Mouse (Mus musculus) forebrain, embryonic 14.5 days (tissue): ENCODE results near the gene Gm15128. TPM values are rescaled to one million over a fixed set of nuclear protein-coding genes. Genes with fewer than 3 reads are reported as not detected.
"Not testable (repeated sequence)": the region's sequence is repeated elsewhere in the genome, so short reads cannot be mapped to it uniquely, and the experiment has no call there.

ENCODE experiments used
- ATAC-seq: fragments of 200-750 bp; cut with Nextera tagmentation; 2 replicates; pipeline ENCODE4 v1.8.0; 2017; ENCODE audit warnings: mild to moderate bottlenecking, moderate library complexity
- DNase-seq: peaks from one replicate; pipeline ENCODE4 v3.0.0-alpha.2; 2015; ENCODE audit warnings: low spot score
- H3K27ac ChIP-seq: fragments of 300-500 bp; sonication (generic); 2 replicates; pipeline ENCODE4 v1.5.1; 2014; ENCODE audit warnings: low read depth, mild to moderate bottlenecking, control low read depth, low read length, moderate library complexity
- H3K27me3 ChIP-seq: fragments of 300-500 bp; sonication (generic); replicated peaks from 2 replicates; pipeline ENCODE4 v1.6.1; 2014; ENCODE audit warnings: low read length, control low read depth, mixed read lengths; ENCODE audit not compliant: control insufficient read depth, insufficient read depth
- H3K36me3 ChIP-seq: fragments of 300-500 bp; sonication (generic); 2 replicates; pipeline ENCODE4 v1.6.1; 2014; ENCODE audit warnings: low read length, control low read depth; ENCODE audit not compliant: control insufficient read depth, insufficient read depth
- H3K4me1 ChIP-seq: fragments of 300-500 bp; sonication (generic); 2 replicates; pipeline ENCODE4 v1.6.1; 2014; ENCODE audit warnings: antibody characterized with exemption, low read length, control low read depth; ENCODE audit not compliant: control insufficient read depth, insufficient read depth
- H3K4me2 ChIP-seq: fragments of 300-500 bp; sonication (generic); 2 replicates; pipeline ENCODE4 v1.6.1; 2014; ENCODE audit warnings: mild to moderate bottlenecking, control low read depth, low read length
- H3K4me3 ChIP-seq: fragments of 300-500 bp; sonication (generic); 2 replicates; pipeline ENCODE4 v1.5.1; 2014; ENCODE audit warnings: low read depth, low read length, control low read depth
- H3K9ac ChIP-seq: fragments of 300-500 bp; sonication (generic); 2 replicates; pipeline ENCODE4 v1.6.1; 2014; ENCODE audit warnings: mild to moderate bottlenecking, low read length, control low read depth, moderate library complexity
- H3K9me3 ChIP-seq: fragments of 300-500 bp; sonication (generic); replicated peaks from 2 replicates; pipeline ENCODE4 v1.6.1; 2016; ENCODE audit warnings: low read length, control low read depth, mixed read lengths; ENCODE audit not compliant: control insufficient read depth
- WGBS: fragments of 180-500 bp; shearing (Covaris S2); extraction: QIAGEN DNeasy Blood & Tissue Kit; methylation state at CpG from one replicate; pipeline ENCODE4 v1.1.7; 2014; 5-methylcytosine and 5-hydroxymethylcytosine counted together
- polyA plus RNA-seq: library from polyadenylated mRNA; unstranded; fragments of >200 nt; fragmentation: Nextera tagmentation; extraction: Ambion mirVana; gene quantifications from 2 replicates; pipeline ENCODE4 v1.2.1, GENCODE M21; 2014

Gene Gm15128
- not detected in 2 replicates for polyA plus RNA-seq

DNA sequence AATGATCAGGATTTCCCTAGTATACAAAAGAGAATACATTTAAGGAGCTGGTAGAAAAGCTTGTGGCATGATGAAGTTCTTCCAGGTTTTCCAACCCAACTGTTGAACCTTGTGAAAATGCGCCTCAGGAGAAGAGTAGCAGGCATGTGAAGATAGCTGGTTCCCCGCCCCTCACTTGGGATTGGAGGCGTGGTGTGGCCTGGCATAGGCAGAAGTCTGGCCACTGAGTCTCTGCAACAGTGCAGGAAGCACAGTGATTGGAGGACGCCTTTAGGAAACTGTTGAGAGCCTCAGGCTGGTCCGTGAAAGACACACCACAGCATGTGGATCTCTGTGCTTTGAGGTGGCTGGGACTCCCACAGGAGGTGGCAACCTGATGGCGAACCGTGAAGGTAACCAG, at the start of gene Gm15128:
Gm15128 (plus strand) TSS at position 301 of the 400 bp plus-strand sequence.
- not testable (repeated sequence) for DNase-seq, H3K27ac ChIP-seq, H3K9ac ChIP-seq, H3K4me2 ChIP-seq, H3K4me3 ChIP-seq, ATAC-seq, H3K4me1 ChIP-seq, H3K9me3 ChIP-seq, H3K36me3 ChIP-seq, H3K27me3 ChIP-seq
- 86% methylated on average over 7 of the region's 7 CpGs for WGBS

Other genes with a start within 250 kb of the Gm15128 start
- gene Lrch2, start 211.9 kb upstream of the Gm15128 start, polyA plus RNA-seq = 22.1 and 23.7 TPM in 2 replicates
- gene Gm15080, start 227.0 kb downstream of the Gm15128 start, polyA plus RNA-seq = not detected in 2 replicates